In genomic region chr10:12612235-12612863, GRCm38 (mm10) we compare ENCODE assay signal across 9 mouse cellular contexts.
DNase-seq lines count a peak whose midpoint lies in the region; ATAC-seq and TF ChIP-seq lines count a peak whose summit lies in the region.
"Had no signal": no experiment of that assay in that cellular context is flagged by ENCODE, and none has a peak within 500 bp of the region (broad histone marks: within the 10 kb centered on the region; RNA-seq: fewer than 3 reads in every experiment).

No protein-coding gene starts in this region.

- TF ChIP-seq EP300 in heart, adult 2 months (IDR thresholded peaks at IDR 0.05; ENCODE audit: insufficient read depth, low read depth, low read length) = 0 out of 2 replicates have a peak, but pooled peaks have one; percentile 52

- no peaks in the 10 kb centered on the region for H3K4me1 ChIP-seq in heart, adult 2 months (ENCODE audit: control insufficient read depth, insufficient read depth, low read length)
- H3K4me1 ChIP-seq in E14TG2a.4 (replicated peaks; ENCODE audit: low read depth, low read length) = peaks cover 56% of the 10 kb centered on the region
- peaks cover 8% of the 10 kb centered on the region; the same call in 1 of the 2 replicates for H3K4me1 ChIP-seq in midbrain, embryonic 15.5 days
- H3K4me1 ChIP-seq: liver, embryonic 15.5 days had no signal

- no peaks in the 10 kb centered on the region for H3K9me3 ChIP-seq in E14TG2a.4 (ENCODE audit: low read length)
- H3K9me3 ChIP-seq in midbrain, embryonic 15.5 days = no peaks in the 10 kb centered on the region
- H3K9me3 ChIP-seq: liver, embryonic 15.5 days had no signal

- H3K27ac ChIP-seq in heart, adult 2 months = no peak overlapping the region
- H3K27ac ChIP-seq in midbrain, embryonic 15.5 days = no peak overlapping the region
- H3K27ac ChIP-seq: liver, embryonic 15.5 days had no signal

- H3K27me3 ChIP-seq in heart, adult 2 months (ENCODE audit: control insufficient read depth, insufficient read depth, low read length) = no peaks in the 10 kb centered on the region
- no peaks in the 10 kb centered on the region for H3K27me3 ChIP-seq in E14TG2a.4 (ENCODE audit: insufficient read depth, low read length)
- H3K27me3 ChIP-seq in midbrain, embryonic 15.5 days (replicated peaks) = no peaks in the 10 kb centered on the region
- H3K27me3 ChIP-seq: liver, embryonic 15.5 days had no signal

- peak overlapping the region; percentile 36 for H3K4me2 ChIP-seq in midbrain, embryonic 15.5 days
- H3K4me2 ChIP-seq: liver, embryonic 15.5 days had no signal

- no peak overlapping the region for H3K4me3 ChIP-seq in heart, adult 2 months
- H3K4me3 ChIP-seq in E14TG2a.4 (replicated peaks; ENCODE audit: low read length) = peak overlapping the region; percentile 78
- peak overlapping the region; percentile 25 for H3K4me3 ChIP-seq in midbrain, embryonic 15.5 days
- H3K4me3 ChIP-seq: liver, embryonic 15.5 days had no signal

- H3K36me3 ChIP-seq in heart, adult 2 months (ENCODE audit: control insufficient read depth, insufficient read depth, low read length) = no peaks in the 10 kb centered on the region
- no peaks in the 10 kb centered on the region for H3K36me3 ChIP-seq in E14TG2a.4 (ENCODE audit: insufficient read depth, low read length)
- no peaks in the 10 kb centered on the region for H3K36me3 ChIP-seq in midbrain, embryonic 15.5 days (replicated peaks)
- H3K36me3 ChIP-seq: liver, embryonic 15.5 days had no signal

- WGBS in heart, adult 2 months = 32% methylated on average over 4 of the region's 4 CpGs
- 21% methylated on average over 4 of the region's 4 CpGs for WGBS in midbrain, embryonic 15.5 days

- no peak overlapping the region for H3K9ac ChIP-seq in heart, adult 2 months (ENCODE audit: low read depth, low read length)
- no peak overlapping the region for H3K9ac ChIP-seq in midbrain, embryonic 15.5 days
- H3K9ac ChIP-seq: liver, embryonic 15.5 days had no signal

- H3K79me2 ChIP-seq in heart, adult 2 months (replicated peaks; ENCODE audit: control insufficient read depth, insufficient read depth, low read length) = no peaks in the 10 kb centered on the region

- peak; percentile 88 for ATAC-seq in midbrain, embryonic 15.5 days (replicated peaks)

- no peak for TF ChIP-seq POLR2A in heart, adult 2 months (IDR thresholded peaks at IDR 0.05; ENCODE audit: insufficient read depth, low read depth, low read length)

- intact Hi-C loops in heart, adult 2 months (cut with DNase I) = loop anchor here (2.0 to 5.0 kb wide), 3 partner anchors 350 to 1160 kb away; no protein-coding TSS in a partner anchor
- intact Hi-C loops in heart, postnatal 36 days (cut with DNase I) = loop anchor here (2.0 to 5.0 kb wide), 4 partner anchors 265 to 1162 kb away; no protein-coding TSS in a partner anchor
- intact Hi-C loops in left cerebral cortex, postnatal 10 days (cut with DNase I) = loop anchor here (2.0 to 10.0 kb wide), 4 partner anchors 398 to 1248 kb away; no protein-coding TSS in a partner anchor

- DNase-seq in heart, adult 2 months = peak in 1 of 2 experiments; percentile 35
- DNase-seq in heart, adult 11 months = no peak
- peak; percentile 76 to 79 for DNase-seq in cerebellum, postnatal 14 days
- peak; percentile 21 to 24 for DNase-seq in heart, postnatal 36 days
- peak; percentile 23 to 33 for DNase-seq in left cerebral cortex, postnatal 10 days (ENCODE audit: extremely low spot score in 1 of 2, low spot score in 2 of 2)
- peak; percentile 19 for DNase-seq in thymus, postnatal 25 days

- TF ChIP-seq CTCF in heart, adult 2 months (IDR thresholded peaks at IDR 0.05) = peak; percentile 95
- peak; percentile 96 for TF ChIP-seq CTCF in E14TG2a.4 (conservative IDR thresholded peaks at IDR 0.05; ENCODE audit: low read length)
